Mouse (Mus musculus): ENCODE results near the gene Selp.

DNA sequence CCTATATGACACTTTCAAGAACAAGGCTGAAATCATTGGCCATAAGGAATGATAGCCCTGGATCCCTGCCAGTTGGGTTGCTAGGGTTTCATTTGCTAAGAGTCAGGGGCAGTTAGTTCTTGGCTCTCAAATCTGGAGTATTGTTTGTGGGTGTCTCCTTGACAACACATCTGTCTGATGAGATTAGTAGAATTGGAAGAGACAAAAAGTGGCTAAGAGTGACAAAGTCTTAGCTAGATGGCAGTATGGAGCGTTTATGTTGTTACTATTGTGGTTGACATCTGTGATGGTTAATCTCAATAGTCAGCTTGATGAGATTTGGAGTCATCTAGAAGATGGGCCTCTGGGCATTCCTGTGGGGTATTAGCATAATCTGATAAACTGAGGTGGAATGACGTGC, 16.7 kb upstream of the Selp start:
- TF ChIP-seq POLR2A (IDR thresholded peaks at IDR 0.05; ENCODE audit: insufficient read depth, low read depth, low read length) = no peak
- no peak for TF ChIP-seq CTCF (IDR thresholded peaks at IDR 0.05; ENCODE audit: insufficient read depth, low read depth, low read length)
